Mouse (Mus musculus) intestine, embryonic 16.5 days (tissue): ENCODE results near the gene Banp. TPM values are rescaled to one million over a fixed set of nuclear protein-coding genes. Genes with fewer than 3 reads are reported as not detected.

Experiments used
- microRNA-seq: library from miRNA; unstranded; fragments of <30 nt; microRNA quantifications from one replicate; pipeline ENCODE4, GENCODE M21; 2016
- polyA plus RNA-seq: library from polyadenylated mRNA; unstranded; fragments of >200 nt; fragmentation: Nextera tagmentation; extraction: Ambion mirVana; gene quantifications from 2 replicates; pipeline ENCODE4 v1.2.1, GENCODE M21; 2015

Gene Banp
- polyA plus RNA-seq, 1 experiment from 2014 or later: 36.6 TPM

Small RNA genes within 50 kb of the gene (microRNA-seq; reads per million reads assigned to microRNA genes)
- not detected for gene Mir7237

Other genes with a start within 250 kb of the Banp start
- gene Jph3, start 220.1 kb upstream of the Banp start, polyA plus RNA-seq: 2.8 and 3.3 TPM in 2 replicates
- gene Klhdc4, start 120.2 kb upstream of the Banp start, polyA plus RNA-seq: 35.5 and 38.8 TPM in 2 replicates
- 11.6 and 12.5 TPM in 2 replicates for gene Slc7a5, start 42.1 kb upstream of the Banp start, polyA plus RNA-seq
- gene Car5a, start 4.8 kb upstream of the Banp start, polyA plus RNA-seq: 0.31 and 0.70 TPM in 2 replicates